Mouse (Mus musculus) midbrain, embryonic 12.5 days (tissue): ENCODE results near the gene Lingo1. TPM values are rescaled to one million over a fixed set of nuclear protein-coding genes. Genes with fewer than 3 reads are reported as not detected.

Experiments used
- ATAC-seq: fragments of 200-750 bp; cut with Nextera tagmentation; 2 replicates; pipeline ENCODE4 v1.8.0; 2017; ENCODE audit warnings: low read depth, moderate TSS enrichment, moderate library complexity; ENCODE audit not compliant: low FRiP score
- H3K27ac ChIP-seq: fragments of 300-500 bp; sonication (generic); replicated peaks from 2 replicates; pipeline ENCODE4 v1.5.1; 2016; ENCODE audit warnings: mild to moderate bottlenecking
- H3K27me3 ChIP-seq: fragments of 300-500 bp; sonication (generic); 2 replicates; pipeline ENCODE4 v1.6.1; 2016; ENCODE audit warnings: mild to moderate bottlenecking
- H3K36me3 ChIP-seq: fragments of 300-500 bp; sonication (generic); 2 replicates; pipeline ENCODE4 v1.6.1; 2016
- H3K4me1 ChIP-seq: fragments of 300-500 bp; sonication (generic); 2 replicates; pipeline ENCODE4 v1.6.1; 2016
- H3K4me2 ChIP-seq: fragments of 300-500 bp; sonication (generic); replicated peaks from 2 replicates; pipeline ENCODE4 v1.6.1; 2016; ENCODE audit warnings: mild to moderate bottlenecking, moderate library complexity
- H3K4me3 ChIP-seq: fragments of 300-500 bp; sonication (generic); 2 replicates; pipeline ENCODE4 v1.5.1; 2016; ENCODE audit warnings: mild to moderate bottlenecking
- H3K9ac ChIP-seq: fragments of 300-500 bp; sonication (generic); replicated peaks from 2 replicates; pipeline ENCODE4 v1.6.1; 2016; ENCODE audit warnings: mild to moderate bottlenecking, moderate library complexity
- H3K9me3 ChIP-seq: fragments of 300-500 bp; sonication (generic); 2 replicates; pipeline ENCODE4 v1.6.1; 2016; ENCODE audit warnings: mild to moderate bottlenecking
- WGBS: fragments of 180-500 bp; shearing (Covaris S2); methylation state at CpG from one replicate; pipeline ENCODE4 v1.1.7; 2016; 5-methylcytosine and 5-hydroxymethylcytosine counted together
- polyA plus RNA-seq: library from polyadenylated mRNA; unstranded; fragments of >200 nt; fragmentation: Nextera tagmentation; extraction: Ambion mirVana; gene quantifications from 2 replicates; pipeline ENCODE4 v1.2.1, GENCODE M21; 2016

Lingo1 gene
- polyA plus RNA-seq, 1 experiment from 2014 or later, result 19.6 TPM

DNA sequence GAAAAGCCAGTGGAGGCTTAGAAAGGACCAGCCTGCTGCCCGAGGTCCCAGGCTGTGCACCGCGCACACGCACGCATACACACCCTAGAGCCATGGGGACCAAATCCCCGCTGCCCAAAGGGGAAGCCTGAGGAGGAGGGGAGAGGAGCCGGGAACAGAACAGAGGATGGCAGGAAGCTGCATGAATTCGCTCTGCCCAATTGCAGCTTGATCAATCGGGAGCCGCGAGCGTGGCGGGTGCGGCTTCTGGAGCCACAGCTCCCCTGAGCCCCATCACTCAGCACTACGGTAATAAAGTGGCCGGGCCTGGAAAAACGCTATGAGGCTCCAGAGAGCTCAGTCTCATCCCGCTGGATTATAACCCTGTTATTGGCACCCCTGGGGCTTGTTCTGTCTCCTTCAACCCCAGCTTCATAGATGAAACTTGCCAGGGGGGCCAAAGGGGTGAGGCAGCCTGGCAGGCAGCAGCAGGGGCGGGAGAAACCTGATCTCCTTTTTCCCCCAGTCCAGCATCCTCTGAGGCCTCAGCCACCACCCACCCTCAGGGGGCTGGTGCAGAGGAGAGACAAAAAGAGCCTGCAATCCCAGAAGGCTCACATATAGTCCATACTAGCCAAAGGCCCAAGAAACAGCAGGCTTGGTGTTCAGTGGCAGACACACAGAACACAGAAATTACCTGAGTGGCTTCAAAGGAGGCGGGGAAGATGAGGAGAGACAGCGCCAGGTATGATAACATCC is 29.4 kb upstream of the Lingo1 start:
- ATAC-seq, result peak; percentile 34; the same call in 1 of the 2 replicates
- Histone ChIP-seq H3K27me3 (peaks cover 26% of the 10 kb centered on the region), H3K4me2 (peak overlapping the region; percentile 56), H3K27ac (peak overlapping the region; percentile 15; the same call in 1 of the 2 replicates), H3K9me3 (no peaks in the 10 kb centered on the region), H3K4me1 (peaks cover 27% of the 10 kb centered on the region), H3K9ac (peak overlapping the region; percentile 56), H3K4me3 (peak overlapping the region; percentile 31), H3K36me3 (no peaks in the 10 kb centered on the region)
- 11% methylated on average over 21 of the region's 21 CpGs for WGBS

DNA sequence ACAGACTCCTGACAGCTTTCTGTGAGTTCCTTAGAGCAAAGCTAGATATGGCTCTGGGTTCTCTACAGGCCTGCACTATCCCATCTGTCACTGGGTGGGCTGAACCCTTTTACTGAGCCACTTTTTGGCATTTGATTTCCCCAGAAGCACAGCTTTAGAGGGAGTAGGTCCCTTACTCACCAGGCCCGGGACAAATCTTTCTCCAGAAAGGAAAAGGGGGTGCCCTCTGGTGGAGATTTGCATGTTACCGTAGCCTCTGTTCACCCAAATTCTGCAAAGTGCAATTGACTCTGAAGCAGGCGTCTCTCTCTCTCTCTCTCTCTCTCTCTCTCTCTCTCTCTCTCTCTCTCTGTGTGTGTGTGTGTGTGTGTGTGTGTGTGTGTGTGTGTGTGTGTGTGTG is 28.6 kb upstream of the Lingo1 start:
- Histone ChIP-seq H3K4me3 (no peak overlapping the region), H3K9ac (no peak overlapping the region), H3K9me3 (no peaks in the 10 kb centered on the region), H3K4me2 (peak overlapping the region; percentile 56; the same call in 1 of the 2 replicates), H3K4me1 (peaks cover 19% of the 10 kb centered on the region), H3K27me3 (peaks cover 26% of the 10 kb centered on the region), H3K27ac (0 out of 2 replicates have a peak overlapping the region, but pooled peaks have one; percentile 15), H3K36me3 (no peaks in the 10 kb centered on the region)
- 2% methylated on average over 3 of the region's 3 CpGs for WGBS
- ATAC-seq, result no peak; the same call in 1 of the 2 replicates

DNA sequence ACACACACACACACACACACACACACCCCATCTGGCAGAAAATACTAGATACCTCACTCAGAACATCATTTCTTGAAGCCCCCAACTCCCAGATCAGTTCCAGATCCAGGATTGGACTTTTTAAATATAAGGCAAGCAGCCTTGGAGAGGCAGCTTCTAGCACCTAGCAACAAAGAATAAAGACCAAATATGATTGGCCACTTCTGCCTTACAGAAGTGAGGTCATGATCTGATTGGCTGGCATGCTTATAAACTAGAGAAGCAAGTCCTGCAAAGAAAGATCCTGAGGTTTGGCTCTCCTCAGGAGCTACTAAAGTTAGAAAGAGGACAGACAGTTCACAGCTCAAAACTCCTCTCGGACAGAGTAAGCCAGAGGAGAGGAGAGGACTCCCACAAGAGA is 14.6 kb upstream of the Lingo1 start:
- Histone ChIP-seq H3K4me2 (no peak overlapping the region), H3K27ac (no peak overlapping the region), H3K9ac (no peak overlapping the region), H3K36me3 (no peaks in the 10 kb centered on the region), H3K4me3 (no peak overlapping the region), H3K4me1 (no peaks in the 10 kb centered on the region), H3K9me3 (peaks cover 4% of the 10 kb centered on the region; the same call in 1 of the 2 replicates), H3K27me3 (no peaks in the 10 kb centered on the region; the same call in 1 of the 2 replicates)
- WGBS, result 71% methylated on average over 1 of the region's 1 CpGs
- no peak for ATAC-seq

DNA sequence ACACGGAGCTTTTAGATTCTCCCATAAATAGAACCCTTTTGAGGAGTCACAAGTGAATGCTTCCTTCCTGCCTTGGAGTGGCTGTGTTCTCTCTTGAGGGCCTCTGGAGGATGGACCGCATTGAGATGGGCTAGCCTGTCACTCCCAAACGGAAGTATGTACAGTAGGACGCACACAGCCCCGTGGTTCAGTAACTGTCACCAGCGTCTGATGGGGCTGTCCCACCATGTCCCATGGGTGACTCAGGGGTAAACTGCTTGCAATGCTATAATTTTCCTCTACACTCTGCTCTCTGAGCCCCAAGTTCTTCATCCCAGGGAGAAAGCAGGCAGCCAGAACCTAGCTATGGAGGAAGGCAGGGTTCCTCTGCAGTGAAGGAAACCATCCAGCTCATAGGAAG is 11.7 kb upstream of the Lingo1 start:
- Histone ChIP-seq H3K4me1 (no peaks in the 10 kb centered on the region), H3K27me3 (no peaks in the 10 kb centered on the region; the same call in 1 of the 2 replicates), H3K4me3 (no peak overlapping the region), H3K9me3 (peaks cover 4% of the 10 kb centered on the region; the same call in 1 of the 2 replicates), H3K9ac (no peak overlapping the region), H3K27ac (no peak overlapping the region), H3K4me2 (no peak overlapping the region), H3K36me3 (no peaks in the 10 kb centered on the region)
- ATAC-seq, result no peak
- WGBS, result 95% methylated on average over 6 of the region's 6 CpGs

DNA sequence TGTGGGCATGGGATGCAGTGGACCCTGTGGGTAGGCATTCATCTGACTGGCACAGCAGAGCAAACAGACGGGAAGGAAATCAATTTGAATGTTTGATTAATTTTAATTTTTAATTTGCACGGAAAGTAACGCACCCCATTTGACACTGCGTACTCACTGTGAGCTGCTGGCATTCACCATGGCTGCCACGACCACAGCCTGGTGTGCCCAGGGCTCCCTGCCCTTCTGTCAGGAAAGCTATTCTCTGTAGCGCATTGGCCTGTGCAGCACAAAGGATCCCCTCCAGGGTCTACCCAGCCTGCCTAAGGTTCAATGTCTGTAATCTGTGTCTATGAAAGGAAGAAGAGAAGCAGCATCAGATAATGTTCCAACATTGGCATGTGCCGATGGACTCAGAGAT is 6.9 kb upstream of the Lingo1 start:
- Histone ChIP-seq H3K36me3 (no peaks in the 10 kb centered on the region), H3K9me3 (no peaks in the 10 kb centered on the region), H3K4me1 (no peaks in the 10 kb centered on the region), H3K27me3 (peaks cover 33% of the 10 kb centered on the region), H3K4me2 (no peak overlapping the region), H3K9ac (no peak overlapping the region), H3K4me3 (no peak overlapping the region), H3K27ac (no peak overlapping the region)
- ATAC-seq, result no peak
- 89% methylated on average over 7 of the region's 7 CpGs for WGBS

DNA sequence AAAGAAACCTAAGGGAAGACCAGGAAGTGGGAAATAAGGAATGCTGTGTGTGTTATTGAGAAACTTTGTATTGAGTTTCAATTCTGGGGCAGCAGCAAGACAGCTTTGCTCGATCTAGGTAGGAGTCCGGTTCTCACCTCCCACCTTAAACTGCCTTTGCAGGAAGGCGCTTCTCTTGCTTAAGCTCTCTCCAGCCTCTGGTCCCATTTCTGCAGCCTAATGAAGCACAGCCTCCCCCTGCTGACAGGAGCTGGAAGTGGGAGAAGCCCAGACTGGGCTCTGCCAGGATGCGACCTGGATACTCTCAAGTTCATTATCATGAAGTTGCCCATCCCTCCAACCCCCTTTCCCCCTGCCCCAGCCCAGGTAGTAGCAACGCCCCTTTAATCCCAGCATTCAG is 1.6 kb upstream of the Lingo1 start:
- H3K36me3 ChIP-seq, result no peaks in the 10 kb centered on the region
- no peak overlapping the region for H3K4me3 ChIP-seq
- 0 out of 2 replicates have a peak, but pooled peaks have one; percentile 38 for ATAC-seq
- H3K4me1 ChIP-seq, result peaks cover 16% of the 10 kb centered on the region
- H3K27me3 ChIP-seq, result peaks cover 86% of the 10 kb centered on the region
- 9% methylated on average over 5 of the region's 5 CpGs for WGBS
- no peak overlapping the region for H3K9ac ChIP-seq
- no peak overlapping the region for H3K4me2 ChIP-seq
- no peaks in the 10 kb centered on the region for H3K9me3 ChIP-seq
- H3K27ac ChIP-seq, result no peak overlapping the region

DNA sequence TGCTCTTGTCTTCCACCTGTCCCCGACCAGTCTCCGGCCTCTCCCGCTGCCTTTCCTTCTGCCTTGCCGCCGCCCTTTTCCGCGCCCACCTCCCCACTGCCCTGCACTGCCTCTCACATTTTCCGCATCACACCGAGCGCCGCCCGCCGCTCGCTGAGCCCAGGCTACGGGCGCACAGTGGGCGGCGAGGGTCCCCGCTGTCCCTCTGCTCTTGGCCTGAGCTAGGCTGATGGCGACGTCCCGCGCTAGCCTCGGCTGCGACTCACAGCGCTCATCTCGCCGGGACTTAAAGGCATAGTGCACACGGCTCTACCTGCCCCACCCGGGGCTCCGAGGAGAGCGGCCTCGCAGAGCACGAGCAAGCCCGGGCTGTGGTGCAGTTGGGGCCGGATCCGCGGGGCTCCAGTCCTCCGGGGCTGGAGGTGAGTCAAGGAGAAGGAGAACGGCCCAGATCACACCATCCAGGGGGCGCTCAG is 426 bp upstream of the Lingo1 start:
- Histone ChIP-seq H3K27me3 (peaks cover 89% of the 10 kb centered on the region), H3K9ac (peak overlapping the region; percentile 43), H3K27ac (peak overlapping the region; percentile 44), H3K9me3 (no peaks in the 10 kb centered on the region), H3K4me2 (peak overlapping the region; percentile 85), H3K4me1 (peaks cover 16% of the 10 kb centered on the region), H3K4me3 (peak overlapping the region; percentile 53), H3K36me3 (no peaks in the 10 kb centered on the region)
- under 1% methylated on average over 41 of the region's 41 CpGs for WGBS
- ATAC-seq, result peak; percentile 57

DNA sequence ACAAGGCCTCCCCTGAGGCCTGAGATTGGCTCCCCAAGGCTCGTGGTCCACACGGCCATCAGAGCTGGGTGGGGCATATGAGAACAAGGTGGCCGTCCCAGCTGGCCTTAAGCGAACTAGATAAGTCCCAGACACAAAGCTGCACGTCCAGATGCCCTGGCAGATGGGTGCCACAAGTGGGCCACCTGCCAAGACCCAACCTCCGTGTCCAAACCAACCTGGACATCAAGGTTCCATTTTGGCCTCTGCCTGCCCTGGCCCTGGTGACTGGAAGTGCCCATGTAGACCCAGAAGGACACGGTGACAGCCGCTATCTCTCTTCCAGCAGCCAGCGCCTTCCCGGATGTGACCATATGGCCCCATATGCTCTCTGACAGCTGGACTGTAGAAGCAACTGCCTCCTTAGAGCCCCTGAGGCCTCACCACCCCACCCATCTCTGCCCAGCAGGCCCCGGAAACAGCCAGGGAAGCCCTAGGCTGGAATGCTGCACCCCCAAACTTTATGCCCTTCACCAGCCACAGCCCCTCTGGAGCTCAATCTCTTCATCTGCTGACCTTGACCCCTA is 4.5 kb downstream of the Lingo1 start:
- 84% methylated on average over 11 of the region's 11 CpGs for WGBS
- Histone ChIP-seq H3K9ac (no peak overlapping the region), H3K36me3 (no peaks in the 10 kb centered on the region), H3K4me1 (peaks cover 14% of the 10 kb centered on the region), H3K27ac (no peak overlapping the region), H3K4me2 (no peak overlapping the region), H3K4me3 (no peak overlapping the region), H3K27me3 (peaks cover 51% of the 10 kb centered on the region), H3K9me3 (no peaks in the 10 kb centered on the region)
- no peak for ATAC-seq

DNA sequence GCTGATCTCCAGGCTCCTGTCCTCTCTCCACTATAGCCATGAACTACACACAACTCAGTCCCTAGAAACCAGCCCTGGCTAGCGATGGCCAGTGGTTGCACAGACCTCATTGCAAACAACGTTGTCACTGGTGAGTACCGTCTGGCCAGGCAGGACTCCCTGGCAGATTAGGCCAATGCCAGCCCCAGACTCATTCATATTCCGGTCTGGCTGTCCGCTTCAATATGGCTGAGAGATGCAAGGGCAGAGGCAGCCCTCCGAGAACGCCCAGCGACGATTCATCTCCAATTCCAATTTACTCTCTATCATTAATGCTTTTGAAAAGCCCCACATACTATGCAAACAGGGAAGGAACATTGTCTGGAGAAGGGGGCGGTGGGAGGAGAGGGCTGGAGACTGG is 11.7 kb downstream of the Lingo1 start:
- H3K4me2 ChIP-seq, result no peak overlapping the region
- H3K4me3 ChIP-seq, result no peak overlapping the region
- 65% methylated on average over 10 of the region's 10 CpGs for WGBS
- H3K4me1 ChIP-seq, result no peaks in the 10 kb centered on the region
- no peak for ATAC-seq
- H3K27me3 ChIP-seq, result no peaks in the 10 kb centered on the region
- 0 out of 2 replicates have a peak overlapping the region, but pooled peaks have one; percentile 32 for H3K27ac ChIP-seq
- no peaks in the 10 kb centered on the region for H3K36me3 ChIP-seq
- H3K9me3 ChIP-seq, result no peaks in the 10 kb centered on the region
- no peak overlapping the region for H3K9ac ChIP-seq

DNA sequence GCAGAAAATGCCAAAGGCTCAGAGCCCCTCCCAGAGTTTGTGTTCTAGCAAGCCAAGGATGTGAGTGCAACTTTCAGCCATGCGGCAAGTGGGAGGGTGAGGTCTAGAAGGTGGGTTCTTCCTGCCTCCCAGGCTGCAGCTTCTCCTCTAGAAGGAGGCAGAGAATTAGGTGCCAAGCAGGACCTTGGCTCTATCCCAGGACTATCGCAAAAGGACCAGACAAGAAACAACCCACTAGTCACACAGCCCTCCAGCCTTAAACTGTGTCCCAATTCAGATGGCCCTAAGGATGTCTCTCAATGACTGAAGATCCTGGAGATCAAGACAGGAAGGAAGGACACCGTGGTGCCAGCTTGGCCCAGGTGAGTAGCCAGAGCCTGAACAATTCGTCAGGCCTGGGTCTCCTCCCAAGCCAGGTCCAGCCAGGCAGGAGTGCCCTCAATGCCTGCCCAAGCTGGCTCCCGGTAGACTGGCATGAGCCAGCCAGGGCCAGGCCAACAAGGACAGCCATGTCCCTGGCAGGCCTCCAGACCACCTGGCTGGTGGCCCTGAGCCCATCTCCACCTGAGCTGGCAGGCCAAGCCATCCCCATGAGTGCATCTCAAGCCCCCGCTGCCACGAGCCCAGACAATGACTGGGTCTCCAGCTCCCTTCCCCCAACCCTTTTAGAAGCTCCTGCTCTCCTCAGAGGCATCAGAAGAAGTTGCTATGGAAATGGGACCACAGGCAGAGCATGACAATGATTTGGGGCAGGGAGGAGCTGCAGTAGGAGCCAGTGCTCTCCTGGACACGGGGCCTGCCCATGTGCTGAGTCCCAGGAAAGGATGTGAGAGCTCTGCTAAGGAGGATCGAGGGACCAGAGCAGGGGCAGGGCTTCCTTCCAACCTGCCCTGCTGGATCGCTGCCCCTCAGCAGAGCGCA is 19.1 kb downstream of the Lingo1 start:
- H3K9me3 ChIP-seq, result no peaks in the 10 kb centered on the region
- WGBS, result 52% methylated on average over 11 of the region's 11 CpGs
- no peak for ATAC-seq
- H3K9ac ChIP-seq, result no peak overlapping the region
- H3K27ac ChIP-seq, result no peak overlapping the region
- H3K4me3 ChIP-seq, result no peak overlapping the region
- H3K36me3 ChIP-seq, result no peaks in the 10 kb centered on the region
- peaks cover 11% of the 10 kb centered on the region for H3K4me1 ChIP-seq
- 0 out of 2 replicates have a peak, but pooled peaks cover 11% of the 10 kb centered on the region for H3K27me3 ChIP-seq
- no peak overlapping the region for H3K4me2 ChIP-seq

DNA sequence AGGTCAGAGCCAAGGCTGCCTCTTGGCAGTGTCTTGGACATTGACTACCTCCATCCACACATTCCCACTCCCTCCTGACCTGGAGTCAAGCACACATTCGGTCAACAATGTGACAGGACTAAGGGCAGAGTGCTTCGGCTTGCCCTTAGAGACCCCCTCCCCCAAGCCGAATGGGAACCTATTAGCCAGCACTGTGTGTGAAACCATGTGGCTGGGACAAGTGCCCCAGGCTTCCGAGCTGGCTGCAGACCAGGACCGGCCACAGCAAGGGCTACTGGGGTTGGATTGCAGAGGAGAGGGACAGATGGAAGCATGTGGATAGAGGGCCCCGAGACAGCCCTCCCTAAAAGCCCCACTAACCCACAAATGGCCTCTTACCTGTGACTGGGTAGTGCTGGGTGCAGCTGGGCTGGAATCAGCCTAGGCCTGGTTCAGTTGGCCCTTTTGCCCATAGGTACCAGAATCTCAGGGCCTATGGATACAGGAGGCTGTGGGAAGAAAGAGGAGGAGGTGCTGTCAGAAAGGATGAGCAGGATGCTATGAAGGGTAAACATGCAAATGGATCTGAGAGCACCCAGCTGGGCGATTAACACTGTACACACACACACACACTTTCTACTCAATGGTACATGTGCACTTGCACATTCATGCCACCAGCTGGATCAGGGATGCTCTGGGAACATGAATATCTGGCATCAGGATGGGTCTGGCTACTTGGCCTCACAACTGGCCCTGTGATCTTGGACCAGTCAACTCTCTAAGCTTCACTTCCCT is 20.9 kb downstream of the Lingo1 start:
- ATAC-seq, result no peak
- WGBS, result 76% methylated on average over 7 of the region's 7 CpGs
- Histone ChIP-seq H3K27me3 (peaks cover 11% of the 10 kb centered on the region; the same call in 1 of the 2 replicates), H3K4me1 (peaks cover 11% of the 10 kb centered on the region), H3K36me3 (no peaks in the 10 kb centered on the region), H3K4me2 (no peak overlapping the region), H3K27ac (no peak overlapping the region), H3K4me3 (no peak overlapping the region), H3K9me3 (no peaks in the 10 kb centered on the region), H3K9ac (no peak overlapping the region)
